Mouse (Mus musculus) bone marrow macrophage, adult 2 months (primary cell): ENCODE results near the gene Akt1s1. TPM values are rescaled to one million over a fixed set of nuclear protein-coding genes. Genes with fewer than 3 reads are reported as not detected.

Experiments
- H3K27ac ChIP-seq: 2 replicates; pipeline ENCODE4 v1.5.1; 2012; ENCODE audit warnings: low read depth, low read length; ENCODE audit not compliant: insufficient read depth
- H3K4me1 ChIP-seq: 2 replicates; pipeline ENCODE4 v1.6.1; 2012; ENCODE audit warnings: low read length; ENCODE audit not compliant: control insufficient read depth, insufficient read depth
- H3K4me3 ChIP-seq: 2 replicates; pipeline ENCODE4 v1.5.1; 2012; ENCODE audit warnings: mild to moderate bottlenecking, low read length, moderate library complexity; ENCODE audit not compliant: insufficient read depth
- CTCF ChIP-seq: IDR thresholded peaks from 2 replicates; pipeline ENCODE4 v1.5.1; 2012; ENCODE audit warnings: low read depth, mild to moderate bottlenecking, low read length, moderate library complexity
- POLR2A ChIP-seq: IDR thresholded peaks from 2 replicates; pipeline ENCODE4 v1.6.1; 2012; ENCODE audit warnings: mild to moderate bottlenecking, low read depth, low read length, borderline replicate concordance
- polyA plus RNA-seq: library from polyadenylated mRNA; stranded (reverse); fragments of >200 nt; gene quantifications from 2 replicates; pipeline ENCODE4 v1.2.4, GENCODE M21; 2012; ENCODE audit not compliant: missing spikeins, insufficient read depth, insufficient read length

Gene Akt1s1
- polyA plus RNA-seq, 1 experiment, result 45.3 TPM

GRCm38 (mm10) chr7:44857905-44858304 is 9.1 kb downstream of the Akt1s1 start:
- TF ChIP-seq POLR2A, result no peak
- TF ChIP-seq CTCF, result no peak
- Histone ChIP-seq H3K4me1 (peaks cover 29% of the 10 kb centered on the region), H3K4me3 (peak overlapping the region; percentile 96), H3K27ac (no peak overlapping the region)

DNA sequence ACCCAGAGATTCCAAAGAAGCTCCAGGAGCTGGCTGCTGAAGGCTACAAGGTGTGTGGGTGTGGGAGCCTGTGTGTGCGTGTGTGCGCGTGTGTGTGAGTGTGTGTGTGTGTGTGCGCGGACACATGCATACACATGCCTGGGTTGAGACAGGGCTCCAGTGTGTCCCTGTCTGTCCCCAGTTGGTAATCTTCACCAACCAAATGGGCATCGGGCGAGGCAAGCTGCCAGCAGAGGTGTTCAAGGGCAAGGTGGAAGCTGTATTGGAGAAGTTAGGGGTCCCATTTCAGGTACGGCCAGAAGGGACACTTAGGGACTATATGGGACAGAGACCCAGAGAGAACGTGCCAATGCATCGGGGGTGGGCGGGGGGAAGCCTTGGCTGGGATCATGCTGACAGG is 11.1 kb downstream of the Akt1s1 start:
- Histone ChIP-seq H3K27ac (no peak overlapping the region), H3K4me3 (no peak overlapping the region), H3K4me1 (peaks cover 19% of the 10 kb centered on the region)
- TF ChIP-seq CTCF (no peak), POLR2A (no peak)

DNA sequence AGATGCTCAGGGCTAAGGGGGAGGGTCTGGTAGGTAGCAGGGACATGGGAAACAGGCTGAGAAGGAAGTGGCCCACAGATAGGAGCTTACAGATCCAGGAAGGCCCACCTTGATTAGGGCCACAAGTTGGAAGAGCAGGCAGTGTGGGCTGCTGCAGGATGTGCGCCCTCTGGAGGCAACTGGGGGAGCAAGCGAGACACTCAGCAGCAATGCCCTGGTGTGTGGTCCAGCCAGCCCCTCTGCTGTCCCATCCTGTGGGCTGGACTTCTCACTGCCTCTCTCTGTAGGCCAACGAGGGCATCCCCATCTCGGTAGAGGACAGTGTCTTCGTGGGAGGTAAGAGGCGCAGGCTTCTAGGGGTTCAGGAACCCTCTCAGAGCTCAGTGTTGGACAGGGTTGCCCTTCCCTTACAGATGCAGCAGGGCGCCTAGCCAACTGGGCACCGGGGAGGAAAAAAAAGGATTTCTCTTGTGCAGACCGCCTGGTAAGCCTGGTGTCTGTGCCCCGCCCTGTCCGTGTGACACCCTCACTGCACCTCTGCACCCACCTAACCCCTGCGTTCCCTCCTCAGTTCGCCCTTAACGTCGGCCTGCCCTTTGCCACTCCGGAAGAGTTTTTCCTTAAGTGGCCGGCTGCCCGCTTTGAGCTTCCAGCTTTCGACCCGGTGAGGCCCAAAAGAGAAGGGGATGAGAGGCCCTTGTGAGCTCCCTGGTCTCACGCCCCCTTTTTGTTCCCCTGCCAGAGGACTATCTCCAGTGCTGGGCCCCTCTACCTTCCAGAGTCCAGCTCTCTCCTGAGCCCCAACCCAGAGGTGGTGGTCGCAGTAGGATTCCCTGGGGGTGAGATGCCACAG is 12.0 kb downstream of the Akt1s1 start:
- H3K27ac ChIP-seq, result no peak overlapping the region

DNA sequence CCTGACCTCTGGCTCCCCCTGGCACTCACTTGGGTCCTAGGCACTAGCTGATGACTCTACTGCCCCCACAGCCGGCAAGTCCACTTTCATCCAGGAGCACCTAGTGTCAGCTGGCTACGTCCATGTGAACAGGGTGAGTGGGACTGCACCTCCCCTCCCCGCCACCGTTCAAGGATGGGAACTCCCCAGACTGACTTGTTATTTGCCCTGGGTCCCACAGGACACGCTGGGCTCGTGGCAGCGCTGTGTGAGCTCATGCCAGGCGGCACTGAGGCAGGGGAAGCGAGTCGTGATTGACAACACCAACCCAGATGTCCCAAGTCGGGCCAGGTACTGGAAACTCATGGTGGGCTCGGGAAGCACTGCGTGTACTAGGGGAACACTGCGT is 12.6 kb downstream of the Akt1s1 start:
- no peak overlapping the region for H3K4me3 ChIP-seq
- peaks cover 22% of the 10 kb centered on the region for H3K4me1 ChIP-seq
- H3K27ac ChIP-seq, result no peak overlapping the region
- no peak for TF ChIP-seq CTCF
- TF ChIP-seq POLR2A, result no peak

More for the DNA sequence above, 12.0 kb downstream of the Akt1s1 start:
- Histone ChIP-seq H3K4me1 (peaks cover 19% of the 10 kb centered on the region), H3K4me3 (no peak overlapping the region)
- TF ChIP-seq CTCF (peak; percentile 70), POLR2A (no peak)

DNA sequence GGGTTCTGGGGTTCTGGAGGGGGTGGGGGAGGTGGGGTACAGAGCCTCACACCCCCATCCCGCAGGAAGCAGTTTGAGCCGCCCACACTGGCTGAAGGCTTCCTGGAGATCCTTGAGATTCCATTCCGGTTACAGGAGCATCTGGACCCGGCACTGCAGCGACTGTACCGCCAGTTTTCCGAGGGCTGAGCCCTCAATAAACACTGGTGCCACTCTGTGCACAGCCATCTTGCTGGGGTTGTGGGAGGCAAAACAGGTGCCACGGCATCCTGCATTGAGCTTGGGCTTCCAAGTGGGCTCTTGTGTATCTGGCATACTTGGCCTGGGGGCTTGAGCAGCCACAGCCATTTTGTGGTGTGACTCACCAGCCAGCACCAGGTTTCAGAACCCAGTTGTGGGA is 13.6 kb downstream of the Akt1s1 start:
- peaks cover 31% of the 10 kb centered on the region for H3K4me1 ChIP-seq
- H3K27ac ChIP-seq, result no peak overlapping the region
- H3K4me3 ChIP-seq, result no peak overlapping the region
- TF ChIP-seq POLR2A (no peak), CTCF (no peak)

DNA sequence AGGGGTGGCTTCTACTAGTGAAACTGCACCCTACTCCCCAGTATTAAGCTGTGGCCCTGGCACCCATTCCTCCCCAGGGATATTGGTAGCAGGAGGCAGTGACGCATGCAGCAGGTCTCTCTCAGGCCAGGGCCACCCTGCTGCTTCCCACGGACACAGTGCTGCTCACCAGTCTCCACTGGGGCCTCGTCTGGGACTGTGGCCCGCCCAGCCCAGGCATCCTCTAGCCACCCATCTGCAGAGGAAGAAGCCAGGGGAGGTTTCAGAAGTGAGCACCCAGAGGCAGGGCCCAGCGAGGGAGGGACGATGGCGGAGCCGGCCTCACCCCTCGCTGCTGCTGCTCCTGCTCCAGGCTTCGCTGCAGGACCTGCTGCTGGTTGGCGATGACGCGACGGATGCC is 14.4 kb downstream of the Akt1s1 start:
- Histone ChIP-seq H3K27ac (no peak overlapping the region), H3K4me1 (peaks cover 33% of the 10 kb centered on the region), H3K4me3 (no peak overlapping the region)
- TF ChIP-seq POLR2A, result no peak
- no peak for TF ChIP-seq CTCF

GRCm38 (mm10) chr7:44863982-44864494 is 15.2 kb downstream of the Akt1s1 start:
- Histone ChIP-seq H3K4me3 (no peak overlapping the region), H3K4me1 (peaks cover 30% of the 10 kb centered on the region), H3K27ac (no peak overlapping the region)
- TF ChIP-seq POLR2A (no peak), CTCF (no peak)

GRCm38 (mm10) chr7:44864595-44865542 is 16.1 kb downstream of the Akt1s1 start:
- no peak overlapping the region for H3K4me3 ChIP-seq
- H3K4me1 ChIP-seq, result peaks cover 30% of the 10 kb centered on the region
- TF ChIP-seq POLR2A, result no peak
- TF ChIP-seq CTCF, result no peak
- no peak overlapping the region for H3K27ac ChIP-seq

GRCm38 (mm10) chr7:44866276-44867009 is 17.7 kb downstream of the Akt1s1 start:
- Histone ChIP-seq H3K27ac (peak overlapping the region; percentile 85), H3K4me1 (peaks cover 32% of the 10 kb centered on the region), H3K4me3 (peak overlapping the region; percentile 29)
- TF ChIP-seq CTCF (peak; percentile 14; the same call in 1 of the 2 replicates), POLR2A (no peak)
